Mouse (Mus musculus): ENCODE results near the gene Theg.

DNA sequence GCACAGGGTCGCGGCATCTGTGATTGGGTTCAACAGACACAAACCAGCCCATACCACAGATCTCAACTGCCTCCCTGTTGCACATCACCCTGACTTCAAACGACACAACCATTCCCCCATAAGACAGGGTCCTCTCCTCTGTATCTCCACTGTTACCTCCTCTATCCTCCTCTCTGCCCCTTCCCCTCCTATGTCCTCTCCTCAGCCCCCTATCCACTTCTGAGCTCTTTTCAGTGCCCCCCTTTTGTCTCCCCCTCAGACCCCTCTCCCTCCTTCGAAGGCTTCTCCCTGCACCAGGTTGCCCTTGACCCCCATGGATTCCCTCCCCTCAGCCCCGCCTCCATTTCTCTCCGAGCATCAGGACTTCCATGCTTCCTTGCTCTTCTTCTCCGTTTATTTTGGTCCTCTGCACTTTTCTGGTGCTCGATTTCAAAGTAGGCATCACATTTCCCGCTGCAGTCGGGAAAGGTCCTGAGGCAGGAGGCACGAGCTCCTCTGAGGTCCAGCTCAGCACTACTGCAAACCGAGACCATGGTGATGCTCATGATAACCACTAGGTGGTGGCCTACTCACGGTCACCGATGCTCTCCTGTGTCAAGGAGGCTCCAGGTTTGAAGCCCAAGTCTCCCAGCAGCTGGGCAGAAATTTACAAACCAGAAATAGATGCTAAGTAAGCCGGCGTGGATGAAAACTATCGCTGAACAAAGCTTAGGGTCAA is 7.9 kb upstream of the Theg start:
- TF ChIP-seq TAL1 (conservative IDR thresholded peaks at IDR 0.05; ENCODE audit: low read depth, low read length) (no peak), CTCF (IDR thresholded peaks at IDR 0.05; ENCODE audit: low read depth, low read length) (0 out of 2 replicates have a peak, but pooled peaks have one; percentile 11), GATA1 (IDR thresholded peaks at IDR 0.05; ENCODE audit: borderline replicate concordance, low read length) (no peak), POLR2AphosphoS5 (IDR thresholded peaks at IDR 0.05; ENCODE audit: insufficient replicate concordance, low read depth, low read length) (no peak), GATA2 (IDR thresholded peaks at IDR 0.05; ENCODE audit: borderline replicate concordance, low read depth, low read length) (no peak)
